Mouse (Mus musculus) liver, adult 2 months (tissue): ENCODE measurements around the gene Ifna7.
"Not testable (repeated sequence)": the region's sequence is repeated elsewhere in the genome, so short reads cannot be mapped to it uniquely, and the experiment has no call there.

ENCODE experiments used
- CTCF ChIP-seq: fragments of 200-500 bp; IDR thresholded peaks from 2 replicates; pipeline ENCODE4 v1.5.1; 2011; ENCODE audit warnings: low read depth, low read length, control low read depth
- POLR2A ChIP-seq: fragments of 200-500 bp; IDR thresholded peaks from 2 replicates; pipeline ENCODE4 v1.6.1; 2011; ENCODE audit warnings: low read length, control low read depth; ENCODE audit not compliant: insufficient read depth; ENCODE audit errors: extremely low read depth

DNA sequence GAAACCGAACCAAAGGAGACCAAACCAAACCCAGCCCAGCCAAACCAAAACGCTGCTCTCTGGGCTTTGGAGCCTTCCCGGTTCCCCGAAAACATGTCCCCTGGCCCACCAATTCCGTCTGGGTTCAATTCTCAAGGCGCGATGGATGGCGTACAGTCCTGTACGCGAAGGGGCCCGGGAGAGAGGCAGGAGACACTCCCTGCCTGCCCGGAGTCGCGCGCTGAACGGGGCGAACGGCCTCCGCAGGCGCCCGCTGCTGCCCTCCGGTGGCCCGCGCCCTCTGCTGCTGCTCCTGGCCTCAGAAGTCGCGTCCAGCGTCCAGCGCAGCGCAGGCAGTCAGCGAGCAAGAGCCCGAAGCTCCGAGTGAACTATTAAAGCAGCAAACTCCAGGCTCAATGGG is 42.5 kb upstream of the Ifna7 start, which contains the start of gene Gm13290:
- not testable (repeated sequence) for TF ChIP-seq CTCF, POLR2A
